26 mouse cellular contexts compared by ENCODE assay signal in genomic region chr7:144854966-144855365, GRCm38 (mm10). TPM values are rescaled to one million over a fixed set of nuclear protein-coding genes. Genes with fewer than 3 reads are reported as not detected.
A peak's percentile ranks its signal among the peaks of the same experiment; 100 is the strongest.
DNase-seq lines count a peak whose midpoint lies in the region; ATAC-seq and TF ChIP-seq lines count a peak whose summit lies in the region.
"Had no signal": no experiment of that assay in that cellular context is flagged by ENCODE, and none has a peak within 500 bp of the region (broad histone marks: within the 10 kb centered on the region; RNA-seq: fewer than 3 reads in every experiment).

No protein-coding gene starts in this region.

- DNase-seq in testis, postnatal 14 days (ENCODE audit: low spot score) = no peak
- DNase-seq in ES-CJ7 (ENCODE audit: low read depth, low spot score) = peak; percentile 61
- no peak for DNase-seq in embryo, embryonic 11 days
- DNase-seq: adrenal gland, adult 8-10 months; adrenal gland, postnatal 14 days; adrenal gland, postnatal 36 days; B cell, adult 2 months; cerebellum, adult 11-12 months; cerebellum, adult 2 months; cerebellum, adult 9-10 months; cerebellum, postnatal 10 days; cerebellum, postnatal 25 days; forebrain, postnatal 0 days had no signal

- no peak overlapping the region for H3K9ac ChIP-seq in forebrain, embryonic 13.5 days
- H3K9ac ChIP-seq: embryonic facial prominence, embryonic 13.5 days; embryonic facial prominence, embryonic 15.5 days; forebrain, embryonic 12.5 days; forebrain, embryonic 15.5 days; forebrain, postnatal 0 days had no signal

- H3K9me3 ChIP-seq in forebrain, embryonic 13.5 days (replicated peaks) = no peaks in the 10 kb centered on the region
- H3K9me3 ChIP-seq: embryonic facial prominence, embryonic 13.5 days; embryonic facial prominence, embryonic 15.5 days; forebrain, embryonic 10.5 days; forebrain, embryonic 12.5 days; forebrain, embryonic 15.5 days; G1E had no signal

- H3K27ac ChIP-seq in testis, adult 2 months (ENCODE audit: control insufficient read depth, insufficient read depth, low read depth, low read length) = no peak overlapping the region
- no peak overlapping the region for H3K27ac ChIP-seq in forebrain, embryonic 13.5 days
- H3K27ac ChIP-seq: embryonic facial prominence, embryonic 13.5 days; embryonic facial prominence, embryonic 15.5 days; forebrain, embryonic 10.5 days; forebrain, embryonic 12.5 days; forebrain, embryonic 15.5 days had no signal

- no peaks in the 10 kb centered on the region for H3K27me3 ChIP-seq in testis, adult 2 months (ENCODE audit: control insufficient read depth, insufficient read depth, low read length)
- H3K27me3 ChIP-seq in forebrain, embryonic 13.5 days = peaks cover 37% of the 10 kb centered on the region

- no peaks in the 10 kb centered on the region for H3K36me3 ChIP-seq in testis, adult 2 months (ENCODE audit: control insufficient read depth, insufficient read depth, low read length)
- no peaks in the 10 kb centered on the region for H3K36me3 ChIP-seq in forebrain, embryonic 13.5 days (ENCODE audit: poor library complexity, severe bottlenecking)
- H3K36me3 ChIP-seq: embryonic facial prominence, embryonic 13.5 days; embryonic facial prominence, embryonic 15.5 days; forebrain, embryonic 10.5 days; forebrain, embryonic 12.5 days; forebrain, embryonic 15.5 days; G1E had no signal

- no peaks in the 10 kb centered on the region for H3K4me1 ChIP-seq in testis, adult 2 months (ENCODE audit: control insufficient read depth, insufficient read depth, low read length)
- H3K4me1 ChIP-seq in forebrain, embryonic 13.5 days = no peaks in the 10 kb centered on the region
- H3K4me1 ChIP-seq: embryonic facial prominence, embryonic 13.5 days; embryonic facial prominence, embryonic 15.5 days; forebrain, embryonic 10.5 days; forebrain, embryonic 12.5 days; forebrain, embryonic 15.5 days had no signal

- no peak for TF ChIP-seq CTCF in testis, adult 2 months (IDR thresholded peaks at IDR 0.05; ENCODE audit: control insufficient read depth, insufficient read depth, insufficient replicate concordance, low read depth, low read length)

- no peak for ATAC-seq in forebrain, embryonic 13.5 days
- ATAC-seq: activated CD4-positive, CD25-positive, alpha-beta regulatory T cell, adult 4 months; CD4-positive, CD25-positive, alpha-beta regulatory T cell, adult 4 months; forebrain, embryonic 15.5 days; forebrain, postnatal 0 days; Patski had no signal

- no peak for TF ChIP-seq POLR2A in testis, adult 2 months (IDR thresholded peaks at IDR 0.05; ENCODE audit: control insufficient read depth, low read depth, low read length)

- peak overlapping the region; percentile 61 for H3K4me3 ChIP-seq in testis, adult 2 months (ENCODE audit: control insufficient read depth, low read depth, low read length)
- no peak overlapping the region for H3K4me3 ChIP-seq in forebrain, embryonic 13.5 days
- H3K4me3 ChIP-seq: embryonic facial prominence, embryonic 13.5 days; embryonic facial prominence, embryonic 15.5 days; erythroblast, embryonic 14.5 days; forebrain, embryonic 10.5 days; forebrain, embryonic 12.5 days; forebrain, embryonic 15.5 days had no signal

- no peak overlapping the region for H3K4me2 ChIP-seq in forebrain, embryonic 13.5 days
- H3K4me2 ChIP-seq: embryonic facial prominence, embryonic 13.5 days; embryonic facial prominence, embryonic 15.5 days; forebrain, embryonic 12.5 days; forebrain, embryonic 15.5 days had no signal

- 63% methylated on average over 3 of the region's 3 CpGs for WGBS in forebrain, embryonic 13.5 days

RNA-seq across cellular contexts. Expression of gene Fgf4, which starts 7.8 kb away (rescaled TPM):
- not detected in 2 replicates for polyA plus RNA-seq in testis, adult 2 months (2012; rRNA removed)
- polyA plus RNA-seq in forebrain, embryonic 13.5 days (2015; fragmentation: Nextera tagmentation; extraction: Ambion mirVana) = not detected in 2 replicates
- polyA plus RNA-seq: activated CD4-positive, CD25-positive, alpha-beta regulatory T cell, adult 4 months; cerebellum, adult 2 months; cortical plate, adult 2 months; erythroblast, embryonic 14.5 days; forebrain, embryonic 10.5 days; forebrain, embryonic 12.5 days; forebrain, embryonic 15.5 days; forebrain, postnatal 0 days; G1E; Patski had no signal

RNA-seq across cellular contexts. Expression of gene Fgf3, which starts 17.1 kb away (rescaled TPM):
- polyA plus RNA-seq in testis, adult 2 months (2012; rRNA removed) = 0.10 TPM in 1 of 2 replicates, not detected in the other
- 2.0 and 2.3 TPM in 2 replicates for polyA plus RNA-seq in forebrain, embryonic 13.5 days (2015; fragmentation: Nextera tagmentation; extraction: Ambion mirVana)
- polyA plus RNA-seq: activated CD4-positive, CD25-positive, alpha-beta regulatory T cell, adult 4 months; CD4-positive, CD25-positive, alpha-beta regulatory T cell, adult 4 months; Patski had no signal

RNA-seq across cellular contexts. Expression of gene Fgf15, which starts 41.4 kb away (rescaled TPM):
- not detected in 2 replicates for polyA plus RNA-seq in testis, adult 2 months (2012; rRNA removed)
- 48.2 and 63.2 TPM in 2 replicates for polyA plus RNA-seq in forebrain, embryonic 13.5 days (2015; fragmentation: Nextera tagmentation; extraction: Ambion mirVana)
- polyA plus RNA-seq: activated CD4-positive, CD25-positive, alpha-beta regulatory T cell, adult 4 months; CD4-positive, CD25-positive, alpha-beta regulatory T cell, adult 4 months; cerebellum, adult 2 months; cortical plate, adult 2 months; erythroblast, embryonic 14.5 days had no signal

RNA-seq across cellular contexts. Expression of gene LTO1, which starts 59.9 kb away (rescaled TPM):
- polyA plus RNA-seq in testis, adult 2 months (2012; rRNA removed) = 26.2 and 32.7 TPM in 2 replicates
- 36.1 and 45.6 TPM in 2 replicates for polyA plus RNA-seq in forebrain, embryonic 13.5 days (2015; fragmentation: Nextera tagmentation; extraction: Ambion mirVana)

Comparison
In these comparisons a context has a peak if more than half of its experiments do, and no peak if none do; other contexts are left out.
1. RNA of gene Fgf15, which starts 41.4 kb away (polyA plus RNA-seq): 48.2 to 63.2 TPM in forebrain, embryonic 13.5 days; not detected in testis, adult 2 months; every median in the first group is over 10 times any median in the second.